Mouse (Mus musculus): ENCODE data around the gene Inka1. TPM values are rescaled to one million over a fixed set of nuclear protein-coding genes. Genes with fewer than 3 reads are reported as not detected.

Gene Inka1
- polyA plus RNA-seq, 1 experiment from 2014 or later, result 68.7 TPM

- Histone ChIP-seq H3K9me3 (no peaks in the 10 kb centered on the region), H3K27ac (peak overlapping the region; percentile 91), H3K27me3 (no peaks in the 10 kb centered on the region), H3K4me2 (peak overlapping the region; percentile 62), H3K4me1 (peaks cover 11% of the 10 kb centered on the region), H3K36me3 (no peaks in the 10 kb centered on the region; the same call in 1 of the 2 replicates), H3K4me3 (peak overlapping the region; percentile 94), H3K9ac (peak overlapping the region; percentile 98)
- WGBS, result under 1% methylated on average over 50 of the region's 50 CpGs
- no peak; the same call in none of the 2 replicates for ATAC-seq (ENCODE audit: borderline replicate concordance, extremely low read depth, low FRiP score, low TSS enrichment)
Measured at GRCm38 (mm10) chr9:108002778-108003530, 17.3 kb upstream of the Inka1 start.

GRCm38 (mm10) chr9:108001922-108002770, 16.5 kb upstream of the Inka1 start, which contains the start of gene Ip6k1:
Gene Ip6k1, plus strand, starts transcription at chr9:108002501.
- peaks cover 11% of the 10 kb centered on the region for H3K4me1 ChIP-seq

GRCm38 (mm10) chr9:107996049-107996448, 10.4 kb upstream of the Inka1 start, which contains the start of gene Gm20662:
Gene Gm20662, plus strand, starts transcription at chr9:107996349.
- no peaks in the 10 kb centered on the region for H3K4me1 ChIP-seq
- no peak within 1 kb of the TSS for H3K9ac ChIP-seq
- no peak within 1 kb of the TSS for H3K4me2 ChIP-seq
- no peaks in the 10 kb centered on the region for H3K27me3 ChIP-seq
- WGBS, result 90% methylated on average over 5 of the region's 5 CpGs
- no peak for ATAC-seq (ENCODE audit: borderline replicate concordance, extremely low read depth, low FRiP score, low TSS enrichment)
- no peak within 1 kb of the TSS for H3K27ac ChIP-seq
- H3K9me3 ChIP-seq, result no peaks in the 10 kb centered on the region
- no peaks in the 10 kb centered on the region for H3K36me3 ChIP-seq
- H3K4me3 ChIP-seq, result no peak within 1 kb of the TSS

More at GRCm38 (mm10) chr9:108001922-108002770, 16.5 kb upstream of the Inka1 start, which contains the start of gene Ip6k1:
- H3K4me2 ChIP-seq, result peak within 1 kb of the TSS; percentile 80
- no peaks in the 10 kb centered on the region for H3K9me3 ChIP-seq
- no peaks in the 10 kb centered on the region for H3K27me3 ChIP-seq
- H3K27ac ChIP-seq, result peak within 1 kb of the TSS; percentile 91
- peak within 1 kb of the TSS; percentile 94 for H3K4me3 ChIP-seq
- H3K9ac ChIP-seq, result peak within 1 kb of the TSS; percentile 98
- H3K36me3 ChIP-seq, result no peaks in the 10 kb centered on the region; the same call in 1 of the 2 replicates
- under 1% methylated on average over 50 of the region's 51 CpGs for whole genome bisulfite sequencing
- peak; percentile 98 for ATAC-seq (ENCODE audit: borderline replicate concordance, extremely low read depth, low FRiP score, low TSS enrichment)

GRCm38 (mm10) chr9:107995513-107995912, 9.8 kb upstream of the Inka1 start:
- Histone ChIP-seq H3K4me2 (no peak overlapping the region), H3K4me1 (no peaks in the 10 kb centered on the region), H3K36me3 (no peaks in the 10 kb centered on the region), H3K9ac (no peak overlapping the region), H3K4me3 (no peak overlapping the region), H3K27me3 (no peaks in the 10 kb centered on the region), H3K9me3 (no peaks in the 10 kb centered on the region), H3K27ac (no peak overlapping the region)
- 89% methylated on average over 21 of the region's 21 CpGs for WGBS
- ATAC-seq (ENCODE audit: borderline replicate concordance, extremely low read depth, low FRiP score, low TSS enrichment), result no peak

GRCm38 (mm10) chr9:107994464-107994863, 8.8 kb upstream of the Inka1 start:
- no peak overlapping the region for H3K27ac ChIP-seq

GRCm38 (mm10) chr9:107993013-107993412, 7.3 kb upstream of the Inka1 start:
- Histone ChIP-seq H3K27ac (no peak overlapping the region), H3K27me3 (no peaks in the 10 kb centered on the region), H3K9me3 (no peaks in the 10 kb centered on the region), H3K4me1 (no peaks in the 10 kb centered on the region), H3K4me3 (no peak overlapping the region), H3K36me3 (no peaks in the 10 kb centered on the region), H3K4me2 (no peak overlapping the region), H3K9ac (no peak overlapping the region)
- no peak; the same call in 1 of the 2 replicates for ATAC-seq (ENCODE audit: borderline replicate concordance, extremely low read depth, low FRiP score, low TSS enrichment)
- 85% methylated on average over 11 of the region's 11 CpGs for WGBS

More at GRCm38 (mm10) chr9:107994464-107994863, 8.8 kb upstream of the Inka1 start:
- ATAC-seq (ENCODE audit: borderline replicate concordance, extremely low read depth, low FRiP score, low TSS enrichment), result no peak
- H3K9ac ChIP-seq, result no peak overlapping the region
- 33% methylated on average over 2 of the region's 2 CpGs for WGBS
- no peak overlapping the region for H3K4me2 ChIP-seq
- no peak overlapping the region for H3K4me3 ChIP-seq
- no peaks in the 10 kb centered on the region for H3K4me1 ChIP-seq
- no peaks in the 10 kb centered on the region for H3K36me3 ChIP-seq
- no peaks in the 10 kb centered on the region for H3K9me3 ChIP-seq
- H3K27me3 ChIP-seq, result no peaks in the 10 kb centered on the region

- H3K36me3 ChIP-seq, result no peaks in the 10 kb centered on the region
- no peak within 1 kb of the TSS for H3K4me2 ChIP-seq
- no peak within 1 kb of the TSS for H3K4me3 ChIP-seq
- H3K27ac ChIP-seq, result no peak within 1 kb of the TSS
- no peak within 1 kb of the TSS for H3K9ac ChIP-seq
- H3K9me3 ChIP-seq, result no peaks in the 10 kb centered on the region
- H3K4me1 ChIP-seq, result no peaks in the 10 kb centered on the region
- ATAC-seq (ENCODE audit: borderline replicate concordance, extremely low read depth, low FRiP score, low TSS enrichment), result no peak
- no peaks in the 10 kb centered on the region for H3K27me3 ChIP-seq
- 63% methylated on average over 2 of the region's 2 CpGs for WGBS
Measured at GRCm38 (mm10) chr9:107992197-107992596, 6.5 kb upstream of the Inka1 start, which contains the start of gene Cdhr4. Gene Cdhr4, plus strand, starts transcription at chr9:107992497.

GRCm38 (mm10) chr9:107987950-107988349, 2.3 kb upstream of the Inka1 start:
- Histone ChIP-seq H3K27ac (no peak overlapping the region), H3K9ac (no peak overlapping the region), H3K4me3 (no peak overlapping the region), H3K27me3 (no peaks in the 10 kb centered on the region), H3K9me3 (no peaks in the 10 kb centered on the region), H3K36me3 (no peaks in the 10 kb centered on the region), H3K4me1 (peaks cover 27% of the 10 kb centered on the region), H3K4me2 (no peak overlapping the region)
- 66% methylated on average over 3 of the region's 3 CpGs for WGBS
- no peak for ATAC-seq (ENCODE audit: borderline replicate concordance, extremely low read depth, low FRiP score, low TSS enrichment)

GRCm38 (mm10) chr9:107986376-107986775, 697 bp upstream of the Inka1 start:
- Histone ChIP-seq H3K9ac (peak overlapping the region; percentile 67; the same call in 1 of the 2 replicates), H3K4me1 (peaks cover 43% of the 10 kb centered on the region), H3K27ac (peak overlapping the region; percentile 100), H3K4me3 (peak overlapping the region; percentile 66), H3K4me2 (peak overlapping the region; percentile 88), H3K9me3 (no peaks in the 10 kb centered on the region), H3K36me3 (no peaks in the 10 kb centered on the region), H3K27me3 (no peaks in the 10 kb centered on the region)
- WGBS, result 2% methylated on average over 18 of the region's 18 CpGs
- ATAC-seq (ENCODE audit: borderline replicate concordance, extremely low read depth, low FRiP score, low TSS enrichment), result peak; percentile 27; the same call in 1 of the 2 replicates

- peak overlapping the region; percentile 66 for H3K4me3 ChIP-seq
- no peak for ATAC-seq (ENCODE audit: borderline replicate concordance, extremely low read depth, low FRiP score, low TSS enrichment)
- no peaks in the 10 kb centered on the region for H3K36me3 ChIP-seq
- H3K9me3 ChIP-seq, result no peaks in the 10 kb centered on the region
- H3K27ac ChIP-seq, result peak overlapping the region; percentile 100
- peak overlapping the region; percentile 88 for H3K4me2 ChIP-seq
- peaks cover 54% of the 10 kb centered on the region for H3K4me1 ChIP-seq
- peak overlapping the region; percentile 67 for H3K9ac ChIP-seq
- H3K27me3 ChIP-seq, result no peaks in the 10 kb centered on the region
- WGBS, result 34% methylated on average over 9 of the region's 9 CpGs
Measured at GRCm38 (mm10) chr9:107984754-107985055, 974 bp downstream of the Inka1 start.

- Histone ChIP-seq H3K4me2 (peak overlapping the region; percentile 88), H3K9me3 (no peaks in the 10 kb centered on the region), H3K27ac (peak overlapping the region; percentile 100), H3K4me1 (peaks cover 54% of the 10 kb centered on the region), H3K36me3 (no peaks in the 10 kb centered on the region), H3K9ac (peak overlapping the region; percentile 67), H3K27me3 (no peaks in the 10 kb centered on the region), H3K4me3 (peak overlapping the region; percentile 66)
- 27% methylated on average over 19 of the region's 19 CpGs for WGBS
- ATAC-seq (ENCODE audit: borderline replicate concordance, extremely low read depth, low FRiP score, low TSS enrichment), result no peak
Measured at GRCm38 (mm10) chr9:107984052-107984753, 1.5 kb downstream of the Inka1 start.
